Mouse (Mus musculus) heart, embryonic 12.5 days (tissue): ENCODE data around the gene Cetn2. TPM values are rescaled to one million over a fixed set of nuclear protein-coding genes. Genes with fewer than 3 reads are reported as not detected.

Experiments used
- ATAC-seq: fragments of 200-750 bp; cut with Nextera tagmentation; 2 replicates; pipeline ENCODE4 v1.8.0; 2017; ENCODE audit warnings: moderate TSS enrichment, moderate library complexity; ENCODE audit not compliant: insufficient number of reproducible peaks, low FRiP score
- H3K27ac ChIP-seq: fragments of 300-500 bp; sonication (generic); 2 replicates; pipeline ENCODE4 v1.5.1; 2016; ENCODE audit warnings: mild to moderate bottlenecking, moderate library complexity; ENCODE audit not compliant: poor library complexity, severe bottlenecking
- H3K27me3 ChIP-seq: fragments of 300-500 bp; sonication (generic); replicated peaks from 2 replicates; pipeline ENCODE4 v1.6.1; 2016; ENCODE audit warnings: mild to moderate bottlenecking, moderate library complexity
- H3K36me3 ChIP-seq: fragments of 300-500 bp; sonication (generic); 2 replicates; pipeline ENCODE4 v1.6.1; 2016; ENCODE audit warnings: mild to moderate bottlenecking, moderate library complexity
- H3K4me1 ChIP-seq: fragments of 300-500 bp; sonication (generic); replicated peaks from 2 replicates; pipeline ENCODE4 v1.6.1; 2016; ENCODE audit warnings: mild to moderate bottlenecking
- H3K4me2 ChIP-seq: fragments of 300-500 bp; sonication (generic); 2 replicates; pipeline ENCODE4 v1.6.1; 2016; ENCODE audit warnings: mild to moderate bottlenecking, moderate library complexity
- H3K4me3 ChIP-seq: fragments of 300-500 bp; sonication (generic); 2 replicates; pipeline ENCODE4 v1.5.1; 2016; ENCODE audit warnings: mild to moderate bottlenecking
- H3K9ac ChIP-seq: fragments of 300-500 bp; sonication (generic); 2 replicates; pipeline ENCODE4 v1.6.1; 2016; ENCODE audit warnings: mild to moderate bottlenecking, moderate library complexity
- H3K9me3 ChIP-seq: fragments of 300-500 bp; sonication (generic); replicated peaks from 2 replicates; pipeline ENCODE4 v1.6.1; 2016; ENCODE audit warnings: mild to moderate bottlenecking, moderate library complexity
- whole genome bisulfite sequencing: fragments of 180-500 bp; shearing (Covaris S2); methylation state at CpG from one replicate; pipeline ENCODE4 v1.1.7; 2016; 5-methylcytosine and 5-hydroxymethylcytosine counted together
- polyA plus RNA-seq: library from polyadenylated mRNA; unstranded; fragments of >200 nt; fragmentation: Nextera tagmentation; extraction: Ambion mirVana; gene quantifications from 2 replicates; pipeline ENCODE4 v1.2.1, GENCODE M21; 2016

The Cetn2 gene
- polyA plus RNA-seq, 1 experiment from 2014 or later, result 58.4 TPM

- H3K27me3 ChIP-seq, result no peaks in the 10 kb centered on the region
- no peak overlapping the region for H3K4me2 ChIP-seq
- no peak for ATAC-seq
- no peak overlapping the region for H3K27ac ChIP-seq
- no peak overlapping the region for H3K9ac ChIP-seq
- WGBS, result 20% methylated on average over 1 of the region's 1 CpGs
- H3K9me3 ChIP-seq, result no peaks in the 10 kb centered on the region
- no peaks in the 10 kb centered on the region for H3K36me3 ChIP-seq
- no peak overlapping the region for H3K4me3 ChIP-seq
- no peaks in the 10 kb centered on the region for H3K4me1 ChIP-seq
Observed at GRCm38 (mm10) chrX:72902530-72902929, 15.7 kb downstream of the Cetn2 start.

- no peak overlapping the region for H3K9ac ChIP-seq
- no peaks in the 10 kb centered on the region for H3K27me3 ChIP-seq
- H3K4me1 ChIP-seq, result no peaks in the 10 kb centered on the region
- H3K4me3 ChIP-seq, result no peak overlapping the region
- H3K27ac ChIP-seq, result no peak overlapping the region
- no peaks in the 10 kb centered on the region for H3K9me3 ChIP-seq
- no peaks in the 10 kb centered on the region for H3K36me3 ChIP-seq
- H3K4me2 ChIP-seq, result no peak overlapping the region
- WGBS, result 65% methylated on average over 1 of the region's 1 CpGs
- ATAC-seq, result no peak
Observed at GRCm38 (mm10) chrX:72896055-72896437, 22.2 kb downstream of the Cetn2 start.

- no peaks in the 10 kb centered on the region for H3K36me3 ChIP-seq
- H3K4me1 ChIP-seq, result no peaks in the 10 kb centered on the region
- no peaks in the 10 kb centered on the region for H3K27me3 ChIP-seq
- H3K4me3 ChIP-seq, result no peak overlapping the region
- no peak for ATAC-seq
- no peak overlapping the region for H3K9ac ChIP-seq
- no peak overlapping the region for H3K4me2 ChIP-seq
- no peak overlapping the region for H3K27ac ChIP-seq
- 69% methylated on average over 5 of the region's 5 CpGs for WGBS
- H3K9me3 ChIP-seq, result no peaks in the 10 kb centered on the region
Observed at GRCm38 (mm10) chrX:72895388-72896054, 22.7 kb downstream of the Cetn2 start.

Other genes starting within 250 kb of the Cetn2 start
- 0.05 TPM in 1 of 2 replicates, not detected in the other for gene Gabrq, start 93.2 kb downstream of the Cetn2 start, polyA plus RNA-seq
- gene Nsdhl, start 146 bp upstream of the Cetn2 start, polyA plus RNA-seq, result 15.9 TPM in 2 replicates
- 5.7 TPM in 2 replicates for gene Zfp185, start 68.9 kb upstream of the Cetn2 start, polyA plus RNA-seq
- 0.08 TPM in 1 of 2 replicates, not detected in the other for gene Pnma5, start 118.7 kb upstream of the Cetn2 start, polyA plus RNA-seq
- 0.09 TPM in 1 of 2 replicates, not detected in the other for gene Pnma3, start 146.4 kb upstream of the Cetn2 start, polyA plus RNA-seq
- gene Xlr4a, start 164.1 kb upstream of the Cetn2 start, polyA plus RNA-seq, result 1.00 and 1.6 TPM in 2 replicates
- gene Xlr3a, start 178.7 kb upstream of the Cetn2 start, polyA plus RNA-seq, result 1.9 and 2.2 TPM in 2 replicates
- gene Gm14685, start 198.6 kb upstream of the Cetn2 start, polyA plus RNA-seq, result not detected in 2 replicates
- gene Xlr5b, start 230.4 kb upstream of the Cetn2 start, polyA plus RNA-seq, result not detected in 2 replicates
- gene DXBay18, start 231.0 kb upstream of the Cetn2 start, polyA plus RNA-seq, result not detected in 2 replicates